Mouse (Mus musculus) forebrain, embryonic 15.5 days (tissue): ENCODE measurements around the gene Marcks. TPM values are rescaled to one million over a fixed set of nuclear protein-coding genes. Genes with fewer than 3 reads are reported as not detected.
A peak's percentile ranks its signal among the peaks of the same experiment; 100 is the strongest.

Experiments
- ATAC-seq: fragments of 200-750 bp; cut with Nextera tagmentation; replicated peaks from 2 replicates; pipeline ENCODE4 v1.8.0; 2017; ENCODE audit warnings: mild to moderate bottlenecking, moderate TSS enrichment, moderate library complexity
- H3K27ac ChIP-seq: fragments of 300-500 bp; sonication (generic); replicated peaks from 2 replicates; pipeline ENCODE4 v1.5.1; 2015; ENCODE audit warnings: mild to moderate bottlenecking, inconsistent platforms
- H3K27me3 ChIP-seq: fragments of 300-500 bp; sonication (generic); 2 replicates; pipeline ENCODE4 v1.6.1; 2015; ENCODE audit warnings: inconsistent platforms
- H3K36me3 ChIP-seq: fragments of 300-500 bp; sonication (generic); 2 replicates; pipeline ENCODE4 v1.6.1; 2015; ENCODE audit warnings: mild to moderate bottlenecking, inconsistent platforms
- H3K4me1 ChIP-seq: fragments of 300-500 bp; sonication (generic); 2 replicates; pipeline ENCODE4 v1.6.1; 2015; ENCODE audit warnings: inconsistent platforms
- H3K4me2 ChIP-seq: fragments of 300-500 bp; sonication (generic); replicated peaks from 2 replicates; pipeline ENCODE4 v1.6.1; 2015; ENCODE audit warnings: mild to moderate bottlenecking, inconsistent platforms
- H3K4me3 ChIP-seq: fragments of 300-500 bp; sonication (generic); 2 replicates; pipeline ENCODE4 v1.5.1; 2015; ENCODE audit warnings: mild to moderate bottlenecking, inconsistent platforms
- H3K9ac ChIP-seq: fragments of 300-500 bp; sonication (generic); replicated peaks from 2 replicates; pipeline ENCODE4 v1.6.1; 2015; ENCODE audit warnings: mild to moderate bottlenecking, inconsistent platforms
- H3K9me3 ChIP-seq: fragments of 300-500 bp; sonication (generic); 2 replicates; pipeline ENCODE4 v1.6.1; 2016; ENCODE audit warnings: inconsistent platforms
- WGBS: fragments of 180-500 bp; shearing (Covaris S2); methylation state at CpG from one replicate; pipeline ENCODE4 v1.1.7; 2015; ENCODE audit warnings: mixed read lengths; 5-methylcytosine and 5-hydroxymethylcytosine counted together
- polyA plus RNA-seq: library from polyadenylated mRNA; unstranded; fragments of >200 nt; fragmentation: Nextera tagmentation; extraction: Ambion mirVana; gene quantifications from 2 replicates; pipeline ENCODE4 v1.2.1, GENCODE M21; 2015

Gene Marcks
- 214 and 227 TPM in 2 replicates for polyA plus RNA-seq

- H3K4me2 ChIP-seq: peak within 1 kb of the TSS; percentile 66
- peak within 1 kb of the TSS; percentile 100 for H3K9ac ChIP-seq
- H3K9me3 ChIP-seq: no peaks in the 10 kb centered on the region
- H3K27ac ChIP-seq: peak within 1 kb of the TSS; percentile 100
- H3K36me3 ChIP-seq: peaks cover 10% of the 10 kb centered on the region
- no peaks in the 10 kb centered on the region for H3K27me3 ChIP-seq
- peak within 1 kb of the TSS; percentile 95 for H3K4me3 ChIP-seq
- peaks cover 17% of the 10 kb centered on the region for H3K4me1 ChIP-seq
- under 1% methylated on average over 39 of the region's 39 CpGs for WGBS
- peak; percentile 66 for ATAC-seq
Measured at GRCm38 (mm10) chr10:37138778-37139442, at the start of gene Marcks. Marcks (minus strand) TSS chr10:37138920.

- Histone ChIP-seq H3K4me1 (peaks cover 5% of the 10 kb centered on the region), H3K4me2 (no peak overlapping the region), H3K36me3 (no peaks in the 10 kb centered on the region), H3K4me3 (no peak overlapping the region), H3K9ac (no peak overlapping the region), H3K27me3 (no peaks in the 10 kb centered on the region), H3K9me3 (no peaks in the 10 kb centered on the region), H3K27ac (no peak overlapping the region)
- ATAC-seq: no peak
- 94% methylated on average over 3 of the region's 3 CpGs for WGBS
Measured at GRCm38 (mm10) chr10:37177071-37177470, 38.4 kb upstream of the Marcks start.

GRCm38 (mm10) chr10:37172416-37172950 is 33.8 kb upstream of the Marcks start:
- Histone ChIP-seq H3K36me3 (no peaks in the 10 kb centered on the region), H3K4me1 (peaks cover 16% of the 10 kb centered on the region), H3K4me3 (no peak overlapping the region), H3K4me2 (no peak overlapping the region), H3K9ac (no peak overlapping the region), H3K27ac (no peak overlapping the region), H3K27me3 (no peaks in the 10 kb centered on the region), H3K9me3 (no peaks in the 10 kb centered on the region)
- ATAC-seq: 0 out of 2 replicates have a peak, but pooled peaks have one; percentile 30
- WGBS: 40% methylated on average over 8 of the region's 8 CpGs

DNA sequence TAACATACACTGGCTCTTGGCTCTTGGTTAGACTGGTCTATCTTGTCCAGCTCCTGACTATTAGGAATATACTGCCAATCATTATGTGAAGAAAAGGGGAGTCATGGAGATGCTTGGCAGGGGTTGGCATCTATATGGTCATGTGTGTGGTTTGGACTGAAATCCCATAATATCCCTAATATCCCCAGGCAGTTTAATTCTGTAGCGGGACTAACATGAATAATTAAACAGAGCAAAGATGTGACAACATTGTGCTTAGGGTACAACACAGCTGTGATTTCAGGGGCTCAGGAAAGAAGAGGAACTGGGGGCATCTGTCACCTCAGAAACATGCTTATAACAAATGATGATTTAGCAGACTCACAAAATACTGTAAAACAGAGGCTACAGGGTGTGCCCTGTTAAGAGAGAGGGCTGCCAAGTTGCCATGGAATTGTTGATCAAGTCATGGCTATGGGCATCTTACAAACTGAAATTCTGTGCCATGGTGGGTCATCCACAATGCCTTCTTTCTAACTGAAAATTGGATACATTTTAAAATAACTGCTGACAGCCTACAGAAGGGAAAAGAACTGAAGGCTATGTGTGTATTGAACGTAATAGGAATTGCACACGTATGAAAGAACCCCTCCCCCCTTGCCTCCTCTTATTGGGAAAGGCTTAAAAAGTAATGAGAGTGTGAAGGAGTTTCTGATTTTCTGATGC is 33.1 kb upstream of the Marcks start:
- H3K27ac ChIP-seq: no peak overlapping the region
- H3K27me3 ChIP-seq: no peaks in the 10 kb centered on the region
- ATAC-seq: peak; percentile 82
- no peak overlapping the region for H3K4me2 ChIP-seq
- no peaks in the 10 kb centered on the region for H3K36me3 ChIP-seq
- peaks cover 16% of the 10 kb centered on the region for H3K4me1 ChIP-seq
- no peaks in the 10 kb centered on the region for H3K9me3 ChIP-seq
- 29% methylated on average over 3 of the region's 3 CpGs for WGBS
- no peak overlapping the region for H3K4me3 ChIP-seq
- no peak overlapping the region for H3K9ac ChIP-seq

GRCm38 (mm10) chr10:37170878-37171277 is 32.2 kb upstream of the Marcks start:
- Histone ChIP-seq H3K4me3 (no peak overlapping the region), H3K9ac (no peak overlapping the region), H3K9me3 (no peaks in the 10 kb centered on the region), H3K4me2 (no peak overlapping the region), H3K36me3 (no peaks in the 10 kb centered on the region), H3K27ac (no peak overlapping the region), H3K27me3 (no peaks in the 10 kb centered on the region), H3K4me1 (peaks cover 20% of the 10 kb centered on the region)
- ATAC-seq: no peak
- WGBS: 73% methylated on average over 4 of the region's 4 CpGs

DNA sequence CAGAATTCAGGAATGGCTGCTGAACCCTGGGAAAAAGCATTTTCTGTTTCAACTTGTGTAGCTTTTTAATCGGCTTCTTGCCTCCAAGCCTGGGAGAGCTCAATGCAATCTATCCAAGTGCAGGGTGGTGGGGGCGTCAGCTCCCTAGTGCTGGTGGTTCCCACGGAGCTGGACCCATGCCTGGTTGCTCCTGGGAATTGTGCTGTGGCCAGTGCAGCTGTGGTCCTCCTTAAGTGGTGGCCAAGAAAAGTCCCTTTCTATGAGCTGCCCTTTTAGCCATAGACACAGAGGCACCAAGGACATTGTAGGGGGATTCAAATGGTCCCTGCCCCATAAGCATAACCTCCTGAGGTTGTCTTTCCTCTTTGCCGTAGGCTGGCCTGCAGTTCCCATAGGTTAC is 31.7 kb upstream of the Marcks start:
- Histone ChIP-seq H3K27me3 (no peaks in the 10 kb centered on the region), H3K4me1 (peaks cover 20% of the 10 kb centered on the region), H3K36me3 (no peaks in the 10 kb centered on the region), H3K9ac (no peak overlapping the region), H3K27ac (no peak overlapping the region), H3K9me3 (no peaks in the 10 kb centered on the region), H3K4me3 (no peak overlapping the region), H3K4me2 (no peak overlapping the region)
- 78% methylated on average over 4 of the region's 4 CpGs for WGBS
- no peak for ATAC-seq

- ATAC-seq: no peak
- Histone ChIP-seq H3K4me3 (no peak overlapping the region), H3K4me2 (no peak overlapping the region), H3K4me1 (peaks cover 20% of the 10 kb centered on the region), H3K36me3 (no peaks in the 10 kb centered on the region), H3K27me3 (no peaks in the 10 kb centered on the region), H3K9ac (no peak overlapping the region), H3K27ac (no peak overlapping the region), H3K9me3 (no peaks in the 10 kb centered on the region)
- 73% methylated on average over 2 of the region's 2 CpGs for WGBS
Measured at GRCm38 (mm10) chr10:37167527-37167926, 28.8 kb upstream of the Marcks start.

- 89% methylated on average over 3 of the region's 3 CpGs for WGBS
- Histone ChIP-seq H3K27ac (no peak overlapping the region), H3K36me3 (no peaks in the 10 kb centered on the region), H3K9ac (no peak overlapping the region), H3K27me3 (no peaks in the 10 kb centered on the region), H3K4me3 (no peak overlapping the region), H3K4me1 (no peaks in the 10 kb centered on the region), H3K4me2 (no peak overlapping the region), H3K9me3 (no peaks in the 10 kb centered on the region)
- ATAC-seq: no peak
Measured at GRCm38 (mm10) chr10:37159731-37160130, 21.0 kb upstream of the Marcks start.

DNA sequence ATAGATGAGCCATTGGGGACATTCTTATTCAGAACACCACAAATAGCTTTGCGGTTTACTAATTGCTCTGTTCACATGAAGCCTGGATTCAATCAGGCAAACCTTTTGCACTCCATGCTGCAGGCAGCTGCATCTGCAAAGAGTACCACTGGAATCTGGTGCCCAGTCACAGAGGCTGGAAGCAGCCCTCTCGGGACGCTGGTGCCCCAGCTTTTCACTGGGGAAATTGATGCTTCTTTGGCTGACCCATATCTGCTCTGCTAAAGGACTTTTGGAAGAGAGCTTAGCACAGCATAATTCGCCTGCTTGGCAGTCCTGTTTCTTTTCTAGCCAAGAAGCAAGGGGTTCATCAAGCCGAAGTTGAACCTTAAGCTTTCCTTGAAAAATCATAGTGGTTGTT is 18.4 kb upstream of the Marcks start:
- ATAC-seq: no peak
- no peak overlapping the region for H3K4me2 ChIP-seq
- WGBS: 86% methylated on average over 5 of the region's 5 CpGs

GRCm38 (mm10) chr10:37155131-37155530 is 16.4 kb upstream of the Marcks start:
- H3K9ac ChIP-seq: no peak overlapping the region
- H3K36me3 ChIP-seq: no peaks in the 10 kb centered on the region
- no peak overlapping the region for H3K4me2 ChIP-seq
- no peak overlapping the region for H3K4me3 ChIP-seq
- ATAC-seq: no peak
- H3K27ac ChIP-seq: no peak overlapping the region
- H3K9me3 ChIP-seq: no peaks in the 10 kb centered on the region
- WGBS: 48% methylated on average over 2 of the region's 2 CpGs
- H3K27me3 ChIP-seq: no peaks in the 10 kb centered on the region
- H3K4me1 ChIP-seq: peaks cover 5% of the 10 kb centered on the region; the same call in 1 of the 2 replicates

More for the DNA sequence above, 18.4 kb upstream of the Marcks start:
- Histone ChIP-seq H3K27ac (no peak overlapping the region), H3K27me3 (no peaks in the 10 kb centered on the region), H3K36me3 (no peaks in the 10 kb centered on the region), H3K9ac (no peak overlapping the region), H3K9me3 (no peaks in the 10 kb centered on the region), H3K4me1 (no peaks in the 10 kb centered on the region), H3K4me3 (no peak overlapping the region)

DNA sequence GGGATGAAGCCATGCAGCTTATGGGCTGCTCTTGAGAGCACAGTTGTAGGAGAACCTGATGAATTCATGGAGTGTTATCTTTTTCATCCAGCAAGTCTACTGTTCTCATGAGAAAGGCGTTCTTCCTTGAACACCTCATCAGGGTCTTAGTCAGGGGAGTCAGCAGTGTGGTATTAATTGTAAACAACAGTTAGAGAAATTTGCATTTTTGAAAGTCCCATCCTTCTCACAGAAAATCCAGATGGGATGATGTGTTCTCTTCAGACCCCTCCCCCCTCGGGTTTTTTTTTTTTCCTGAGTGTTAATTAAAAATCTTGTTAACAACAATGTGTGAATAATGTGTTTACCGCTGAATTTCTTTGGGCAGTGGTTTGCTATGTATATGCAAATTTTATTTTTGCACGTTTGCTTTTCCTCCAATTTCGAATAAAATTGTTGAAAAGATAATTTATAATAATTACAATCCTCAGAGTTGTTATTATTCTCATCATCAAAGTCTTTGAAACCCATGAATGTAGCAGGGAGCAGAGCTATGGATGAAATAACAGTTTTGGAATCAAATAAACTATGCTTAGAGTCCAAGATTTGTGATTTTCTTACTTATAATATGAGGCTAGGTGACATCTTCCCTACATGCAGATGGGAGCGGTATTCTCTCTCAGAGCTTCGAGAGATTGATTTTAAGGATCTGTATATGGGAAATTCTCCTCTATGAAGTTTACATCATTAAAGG is 13.0 kb upstream of the Marcks start:
- Histone ChIP-seq H3K4me3 (no peak overlapping the region), H3K27ac (no peak overlapping the region), H3K4me2 (no peak overlapping the region), H3K27me3 (no peaks in the 10 kb centered on the region), H3K4me1 (peaks cover 5% of the 10 kb centered on the region; the same call in 1 of the 2 replicates), H3K36me3 (no peaks in the 10 kb centered on the region), H3K9ac (no peak overlapping the region), H3K9me3 (no peaks in the 10 kb centered on the region)
- ATAC-seq: peak; percentile 58
- WGBS: 60% methylated on average over 7 of the region's 7 CpGs

GRCm38 (mm10) chr10:37148016-37148415 is 9.3 kb upstream of the Marcks start:
- Histone ChIP-seq H3K4me2 (no peak overlapping the region), H3K4me1 (peaks cover 5% of the 10 kb centered on the region; the same call in 1 of the 2 replicates), H3K4me3 (no peak overlapping the region), H3K36me3 (no peaks in the 10 kb centered on the region), H3K9me3 (no peaks in the 10 kb centered on the region), H3K27ac (no peak overlapping the region), H3K27me3 (no peaks in the 10 kb centered on the region), H3K9ac (no peak overlapping the region)
- 77% methylated on average over 3 of the region's 3 CpGs for WGBS
- no peak for ATAC-seq
